Mouse (Mus musculus) ES-E14 (cell line): ENCODE data around the gene Stac2. TPM values are rescaled to one million over a fixed set of nuclear protein-coding genes. Genes with fewer than 3 reads are reported as not detected.
A peak's percentile ranks its signal among the peaks of the same experiment; 100 is the strongest.

ENCODE experiments used
- DNase-seq: peaks from one replicate; pipeline ENCODE4 v3.0.0-alpha.2; 2013; ENCODE audit warnings: low read depth, low spot score
- H3K27ac ChIP-seq: 2 replicates; pipeline ENCODE4 v1.5.1; 2012; ENCODE audit warnings: low read depth, mild to moderate bottlenecking, low read length, moderate library complexity, mixed read lengths; ENCODE audit not compliant: poor library complexity, insufficient read depth, severe bottlenecking
- H3K36me3 ChIP-seq: 2 replicates; pipeline ENCODE4 v1.6.1; 2012; ENCODE audit warnings: mild to moderate bottlenecking, low read length, moderate library complexity, mixed read lengths; ENCODE audit not compliant: control insufficient read depth, poor library complexity, insufficient read depth, severe bottlenecking
- H3K4me1 ChIP-seq, 2 experiments: fragments of 150-350 bp in 1 of 2; sonication (generic) in 1 of 2; 2 replicates each; pipeline ENCODE4 v1.6.1; 2012; ENCODE audit warnings: low read length in 2 of 2, mild to moderate bottlenecking in 1 of 2, mixed read lengths in 1 of 2; ENCODE audit not compliant: control insufficient read depth in 2 of 2, insufficient read depth in 2 of 2, poor library complexity in 1 of 2
- H3K4me3 ChIP-seq, 2 experiments: fragments of 150-350 bp in 1 of 2; sonication (generic) in 1 of 2; 2 replicates each; pipeline ENCODE4 v1.5.1; 2012; ENCODE audit warnings: low read length in 2 of 2, low read depth in 1 of 2, mild to moderate bottlenecking in 1 of 2, mixed read lengths in 1 of 2; ENCODE audit not compliant: insufficient read depth in 1 of 2, poor library complexity in 1 of 2, severe bottlenecking in 1 of 2
- H3K9ac ChIP-seq: 2 replicates; pipeline ENCODE4 v1.6.1; 2012; ENCODE audit warnings: low read depth, mild to moderate bottlenecking, low read length, mixed read lengths; ENCODE audit not compliant: poor library complexity, insufficient read depth, severe bottlenecking
- H3K9me3 ChIP-seq: fragments of 150-350 bp; sonication (generic); 2 replicates; pipeline ENCODE4 v1.6.1; 2012; ENCODE audit warnings: low read depth, mild to moderate bottlenecking, low read length; ENCODE audit not compliant: control insufficient read depth, insufficient read depth
- CHD2 ChIP-seq: IDR thresholded peaks from 2 replicates; pipeline ENCODE4 v1.6.1; 2014; ENCODE audit warnings: mild to moderate bottlenecking, low read depth, low read length, inconsistent platforms
- HCFC1 ChIP-seq: IDR thresholded peaks from 2 replicates; pipeline ENCODE4 v1.6.1; 2012; ENCODE audit warnings: low read length, inconsistent platforms, borderline replicate concordance; ENCODE audit not compliant: insufficient read depth
- MAFK ChIP-seq: IDR thresholded peaks from 2 replicates; pipeline ENCODE4 v1.6.1; 2014; ENCODE audit warnings: mild to moderate bottlenecking, low read depth, low read length, inconsistent platforms; ENCODE audit not compliant: insufficient read depth
- ZC3H11A ChIP-seq: IDR thresholded peaks from 2 replicates; pipeline ENCODE4 v1.6.1; 2012; ENCODE audit warnings: low read depth, mild to moderate bottlenecking, inconsistent platforms, low read length, borderline replicate concordance
- ZNF384 ChIP-seq: IDR thresholded peaks from 2 replicates; pipeline ENCODE4 v1.6.1; 2012; ENCODE audit warnings: low read depth, low read length, inconsistent platforms
- in situ Hi-C, 2 experiments: fragments of 600-800 bp; cut with MboI; formaldehyde crosslinking; loops; one replicate each; pipeline ENCODE4 v1.15.1; 2025; ENCODE audit warnings: low sequenced_read_pairs in 2 of 2, inconsistent platforms in 1 of 2; ENCODE audit not compliant: unreplicated experiment in 2 of 2
- total RNA-seq: library from RNA; depleted of rRNA; stranded (reverse); fragments of 300-350 nt; gene quantifications from 2 replicates; pipeline ENCODE4 v1.2.3, GENCODE M21; 2012

Gene Stac2
- total RNA-seq, 1 experiment = 2.1 TPM

GRCm38 (mm10) chr11:97997387-97997960, 55.8 kb downstream of the Stac2 start:
- in situ Hi-C loops = no loop called here
- TF ChIP-seq MAFK (no peak), ZNF384 (no peak), ZC3H11A (no peak), CHD2 (no peak), HCFC1 (no peak)
- H3K4me1 ChIP-seq = peaks cover 2 to 14% of the 10 kb centered on the region in 2 experiments; a peak in 2 of 4 replicates
- no peak overlapping the region for H3K27ac ChIP-seq
- H3K9ac ChIP-seq = no peak overlapping the region
- H3K36me3 ChIP-seq = no peaks in the 10 kb centered on the region
- no peak for DNase-seq
- no peak overlapping the region for H3K4me3 ChIP-seq
- no peaks in the 10 kb centered on the region for H3K9me3 ChIP-seq

- DNase-seq = no peak
- Histone ChIP-seq H3K36me3 (no peaks in the 10 kb centered on the region), H3K9me3 (no peaks in the 10 kb centered on the region), H3K27ac (no peak overlapping the region), H3K4me1 (peaks cover 0 to 9% of the 10 kb centered on the region in 2 experiments; a peak in 2 of 4 replicates), H3K4me3 (no peak overlapping the region), H3K9ac (no peak overlapping the region)
- TF ChIP-seq MAFK (no peak), ZNF384 (no peak), CHD2 (no peak), HCFC1 (no peak), ZC3H11A (no peak)
- in situ Hi-C loops = no loop called here
Measured at GRCm38 (mm10) chr11:97996691-97997090, 56.6 kb downstream of the Stac2 start.

DNA sequence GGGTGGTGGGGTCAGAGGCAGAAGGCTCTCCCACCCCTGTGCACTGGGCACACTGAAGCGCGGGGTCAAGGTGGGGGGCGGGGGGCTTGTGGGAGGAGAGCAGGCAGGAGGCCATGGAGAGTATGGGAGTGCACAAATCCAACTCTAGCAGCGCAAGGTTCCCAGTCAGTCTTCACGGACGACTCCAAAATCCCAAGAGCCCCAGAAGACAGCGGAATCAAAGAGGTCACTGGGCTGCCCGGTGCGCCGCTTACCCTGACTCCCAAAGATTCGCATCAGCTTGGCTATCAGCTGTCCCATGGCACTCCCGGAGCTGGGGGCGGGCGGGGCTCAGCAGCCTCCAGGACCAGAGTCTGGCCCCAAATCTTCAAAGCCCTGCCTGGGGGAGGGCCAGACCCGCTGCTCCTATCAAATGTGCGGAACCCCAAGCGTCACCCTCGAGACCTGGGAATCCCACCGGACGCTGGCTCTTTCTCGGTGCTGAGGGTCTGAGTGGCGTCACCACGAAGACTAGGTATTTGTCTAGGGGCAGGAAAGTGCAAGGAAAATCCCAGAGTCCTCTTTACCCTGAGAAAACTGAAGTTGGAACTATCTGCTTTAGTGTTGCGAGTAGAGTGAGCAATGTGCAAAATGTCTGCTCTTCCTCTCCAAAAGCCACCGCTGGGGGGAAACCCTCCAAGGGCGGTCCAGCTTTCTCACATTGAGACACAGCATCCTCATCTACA, 57.5 kb downstream of the Stac2 start, which contains the start of gene Arl5c:
Gene Arl5c, minus strand, starts transcription at position 618 of the 725 bp plus-strand sequence.
- Histone ChIP-seq H3K36me3 (no peaks in the 10 kb centered on the region), H3K4me1 (peaks cover 0 to 4% of the 10 kb centered on the region in 2 experiments; a peak in 2 of 4 replicates), H3K9ac (peak within 1 kb of the TSS; percentile 33; the same call in 1 of the 2 replicates), H3K27ac (no peak within 1 kb of the TSS), H3K4me3 (peak within 1 kb of the TSS; percentile 65 to 79), H3K9me3 (no peaks in the 10 kb centered on the region)
- in situ Hi-C loops = no loop called here
- TF ChIP-seq MAFK (no peak), HCFC1 (no peak), ZC3H11A (no peak), CHD2 (no peak), ZNF384 (no peak)
- no peak for DNase-seq

- Histone ChIP-seq H3K4me1 (peaks cover 0 to 9% of the 10 kb centered on the region in 2 experiments; a peak in 2 of 4 replicates), H3K36me3 (no peaks in the 10 kb centered on the region)
Measured at GRCm38 (mm10) chr11:97994539-97995100, 58.6 kb downstream of the Stac2 start.

More at GRCm38 (mm10) chr11:97994539-97995100, 58.6 kb downstream of the Stac2 start:
- peak; percentile 90 for DNase-seq
- Histone ChIP-seq H3K4me3 (peak overlapping the region; percentile 65 to 79), H3K9ac (peak overlapping the region; percentile 55; the same call in 1 of the 2 replicates), H3K27ac (no peak overlapping the region), H3K9me3 (no peaks in the 10 kb centered on the region)
- TF ChIP-seq ZNF384 = no peak
- no peak for TF ChIP-seq ZC3H11A
- no peak for TF ChIP-seq MAFK
- in situ Hi-C loops = no loop called here
